In genomic region chr1:36239396-36239795, GRCm38 (mm10) we compare ENCODE assay signal across 22 mouse cellular contexts.
"Had no signal": no experiment of that assay in that cellular context is flagged by ENCODE, and none has a peak within 500 bp of the region (broad histone marks: within the 10 kb centered on the region; RNA-seq: fewer than 3 reads in every experiment).

No protein-coding gene starts in this region.

- H3K27ac ChIP-seq: heart, embryonic 10.5 days; hindbrain, embryonic 13.5 days; hindbrain, embryonic 15.5 days; hindbrain, postnatal 0 days; kidney, embryonic 15.5 days; kidney, postnatal 0 days; left cerebral cortex, adult 2 months; limb, embryonic 12.5 days had no signal

- H3K9me3 ChIP-seq: heart, embryonic 10.5 days; heart, embryonic 12.5 days; hindbrain, embryonic 13.5 days; hindbrain, embryonic 15.5 days; kidney, embryonic 15.5 days; limb, embryonic 12.5 days had no signal

- DNase-seq: gastrocnemius, postnatal 14 days; gastrocnemius, postnatal 36 days; heart, adult 18-20 months; heart, postnatal 14 days; heart, postnatal 36 days; kidney, adult 11 months; kidney, adult 2 months; kidney, adult 9 months; kidney, postnatal 14 days; kidney, postnatal 36 days; left cerebral cortex, postnatal 4 days; liver had no signal

- ATAC-seq: hindbrain, postnatal 0 days; intestine, embryonic 16.5 days had no signal

- H3K4me3 ChIP-seq: heart, embryonic 10.5 days; heart, embryonic 12.5 days; hindbrain, embryonic 13.5 days; hindbrain, embryonic 15.5 days; kidney, embryonic 15.5 days; left cerebral cortex, adult 2 months; limb, embryonic 12.5 days had no signal

- H3K27me3 ChIP-seq: heart, embryonic 12.5 days; hindbrain, embryonic 13.5 days; hindbrain, embryonic 15.5 days; kidney, embryonic 15.5 days; limb, embryonic 12.5 days had no signal
